ENCODE assay signal across 8 mouse cellular contexts in the genomic region with DNA sequence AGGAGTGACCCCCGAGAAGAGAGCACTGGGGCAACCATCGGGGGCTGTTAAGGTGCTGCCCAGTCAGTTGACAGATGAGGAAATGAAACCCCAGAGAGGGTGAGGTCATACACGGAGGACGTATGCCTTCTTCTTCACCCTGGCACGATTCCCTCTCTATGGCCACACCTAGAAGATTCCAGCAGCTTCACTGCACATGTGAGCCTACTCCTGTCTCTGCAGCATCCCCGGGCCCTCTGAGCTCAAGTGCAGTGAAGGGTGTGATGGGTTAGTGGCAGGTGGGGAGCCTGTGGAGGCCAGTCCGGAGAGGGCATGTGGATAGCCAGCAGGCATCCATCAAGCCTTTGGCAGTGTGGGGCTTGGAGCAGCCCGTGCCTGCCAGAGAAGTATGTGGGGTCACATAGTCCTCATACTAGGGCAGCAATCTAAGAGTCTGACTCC. TPM values are rescaled to one million over a fixed set of nuclear protein-coding genes. Genes with fewer than 3 reads are reported as not detected.
DNase-seq lines count a peak whose midpoint lies in the region; ATAC-seq and TF ChIP-seq lines count a peak whose summit lies in the region.

No protein-coding gene starts in this region.

- H3K36me3 ChIP-seq in heart, adult 2 months (ENCODE audit: control insufficient read depth, insufficient read depth, low read length): no peaks in the 10 kb centered on the region
- H3K36me3 ChIP-seq in hindbrain, postnatal 0 days (ENCODE audit: insufficient read depth, low read length): no peaks in the 10 kb centered on the region
- no peaks in the 10 kb centered on the region for H3K36me3 ChIP-seq in lung, embryonic 15.5 days

- no peak for TF ChIP-seq CTCF in heart, adult 2 months (IDR thresholded peaks at IDR 0.05)
- TF ChIP-seq CTCF in hindbrain, postnatal 0 days (IDR thresholded peaks at IDR 0.05; ENCODE audit: low read depth): no peak

- peak; percentile 54 for ATAC-seq in hindbrain, postnatal 0 days
- ATAC-seq in lung, embryonic 15.5 days (ENCODE audit: borderline replicate concordance, extremely low read depth, low FRiP score, low TSS enrichment): no peak

- no peak for TF ChIP-seq EP300 in heart, adult 2 months (IDR thresholded peaks at IDR 0.05; ENCODE audit: insufficient read depth, low read depth, low read length)

- no peak overlapping the region for H3K4me3 ChIP-seq in heart, adult 2 months
- no peak overlapping the region for H3K4me3 ChIP-seq in hindbrain, postnatal 0 days (ENCODE audit: low read length)
- no peak overlapping the region for H3K4me3 ChIP-seq in lung, embryonic 15.5 days

- no peaks in the 10 kb centered on the region for H3K9me3 ChIP-seq in hindbrain, postnatal 0 days (ENCODE audit: low read length)
- no peaks in the 10 kb centered on the region for H3K9me3 ChIP-seq in lung, embryonic 15.5 days

- H3K27me3 ChIP-seq in heart, adult 2 months (ENCODE audit: control insufficient read depth, insufficient read depth, low read length): 0 out of 2 replicates have a peak, but pooled peaks cover 2% of the 10 kb centered on the region
- no peaks in the 10 kb centered on the region for H3K27me3 ChIP-seq in hindbrain, postnatal 0 days (ENCODE audit: insufficient read depth, low read length)
- H3K27me3 ChIP-seq in lung, embryonic 15.5 days: no peaks in the 10 kb centered on the region

- intact Hi-C loops in heart, adult 2 months (cut with DNase I): no loop called here

- no peaks in the 10 kb centered on the region for H3K79me2 ChIP-seq in heart, adult 2 months (replicated peaks; ENCODE audit: control insufficient read depth, insufficient read depth, low read length)

- no peaks in the 10 kb centered on the region for H3K4me1 ChIP-seq in heart, adult 2 months (ENCODE audit: control insufficient read depth, insufficient read depth, low read length)
- H3K4me1 ChIP-seq in hindbrain, postnatal 0 days (ENCODE audit: insufficient read depth, low read length): peaks cover 5% of the 10 kb centered on the region
- H3K4me1 ChIP-seq in lung, embryonic 15.5 days: peaks cover 12% of the 10 kb centered on the region

- TF ChIP-seq POLR2A in heart, adult 2 months (IDR thresholded peaks at IDR 0.05; ENCODE audit: insufficient read depth, low read depth, low read length): no peak

- peak in 1 of 2 experiments; percentile 33 for DNase-seq in heart, adult 2 months
- no peak for DNase-seq in heart, adult 8-10 months (ENCODE audit: low spot score)
- peak; percentile 45 for DNase-seq in embryo, embryonic 10.5 days (ENCODE audit: low spot score)
- DNase-seq in hindbrain, postnatal 0 days (ENCODE audit: low spot score): peak; percentile 32
- no peak for DNase-seq in frontal cortex, postnatal 14 days (ENCODE audit: low spot score in 2 of 2)
- DNase-seq in right cerebral cortex, postnatal 4 days: no peak
- no peak for DNase-seq in adrenal gland, postnatal 36 days

- H3K9ac ChIP-seq in heart, adult 2 months (ENCODE audit: low read depth, low read length): no peak overlapping the region
- H3K9ac ChIP-seq in hindbrain, postnatal 0 days (replicated peaks; ENCODE audit: low read length): no peak overlapping the region
- 0 out of 2 replicates have a peak overlapping the region, but pooled peaks have one; percentile 8 for H3K9ac ChIP-seq in lung, embryonic 15.5 days

- H3K27ac ChIP-seq in heart, adult 2 months: peak overlapping the region; percentile 46
- H3K27ac ChIP-seq in hindbrain, postnatal 0 days: peak overlapping the region; percentile 58; the same call in 1 of the 2 replicates
- H3K27ac ChIP-seq in lung, embryonic 15.5 days: no peak overlapping the region

- no peak overlapping the region for H3K4me2 ChIP-seq in hindbrain, postnatal 0 days (ENCODE audit: low read depth, low read length)
- H3K4me2 ChIP-seq in lung, embryonic 15.5 days: no peak overlapping the region

- 21% methylated on average over 8 of the region's 8 CpGs for WGBS in heart, adult 2 months
- 45% methylated on average over 8 of the region's 8 CpGs for WGBS in hindbrain, postnatal 0 days
- 11% methylated on average over 8 of the region's 8 CpGs for WGBS in lung, embryonic 15.5 days

RNA-seq across cellular contexts. Expression of a gene that starts 6.4 kb away (rescaled TPM):
- total RNA-seq in heart, adult 2 months (2021): 100 to 1,000 TPM; 463 to 551 TPM
- polyA plus RNA-seq in heart, adult 2 months (2012; rRNA removed): 1,125 and 1,658 TPM in 2 replicates
- total RNA-seq in heart, adult 8-10 months (2022): 100 to 1,000 TPM; 455 to 787 (median 725) TPM
- total RNA-seq in hindbrain, postnatal 0 days (2014; rRNA removed): 0.79 TPM in 1 of 2 replicates, not detected in the other
- polyA plus RNA-seq in hindbrain, postnatal 0 days (2015; fragmentation: Nextera tagmentation; extraction: Ambion mirVana): not detected in 2 replicates
- 273 and 720 TPM in 2 replicates for polyA plus RNA-seq in lung, embryonic 15.5 days (2015; fragmentation: Nextera tagmentation; extraction: Ambion mirVana)
- total RNA-seq in adrenal gland, postnatal 36 days (2021): not detected

RNA-seq across cellular contexts. Expression of a gene that starts 14.1 kb away (rescaled TPM):
- 10 to 100 TPM; 30.9 to 42.6 TPM for total RNA-seq in heart, adult 2 months (2021)
- 49.1 and 58.1 TPM in 2 replicates for polyA plus RNA-seq in heart, adult 2 months (2012; rRNA removed)
- total RNA-seq in heart, adult 8-10 months (2022): 10 to 100 TPM; 33.1 to 50.4 (median 39.8) TPM
- 32.9 and 36.6 TPM in 2 replicates for total RNA-seq in hindbrain, postnatal 0 days (2014; rRNA removed)
- 49.5 and 51.6 TPM in 2 replicates for polyA plus RNA-seq in hindbrain, postnatal 0 days (2015; fragmentation: Nextera tagmentation; extraction: Ambion mirVana)
- 149 and 160 TPM in 2 replicates for polyA plus RNA-seq in lung, embryonic 15.5 days (2015; fragmentation: Nextera tagmentation; extraction: Ambion mirVana)
- 10 to 100 TPM; 44.3 to 50.2 TPM for total RNA-seq in adrenal gland, postnatal 36 days (2021)

RNA-seq across cellular contexts. Expression of a gene that starts 30.4 kb away (rescaled TPM):
- total RNA-seq in heart, adult 2 months (2021): 10 to 100 TPM; 18.6 to 19.9 TPM
- 25.6 and 33.3 TPM in 2 replicates for polyA plus RNA-seq in heart, adult 2 months (2012; rRNA removed)
- 10 to 100 TPM; 14.9 to 28.0 (median 19.4) TPM for total RNA-seq in heart, adult 8-10 months (2022)
- 21.2 and 24.9 TPM in 2 replicates for total RNA-seq in hindbrain, postnatal 0 days (2014; rRNA removed)
- polyA plus RNA-seq in hindbrain, postnatal 0 days (2015; fragmentation: Nextera tagmentation; extraction: Ambion mirVana): 30.6 and 33.3 TPM in 2 replicates
- polyA plus RNA-seq in lung, embryonic 15.5 days (2015; fragmentation: Nextera tagmentation; extraction: Ambion mirVana): 31.3 and 37.6 TPM in 2 replicates
- 100 to 1,000 TPM; 372 to 401 TPM for total RNA-seq in adrenal gland, postnatal 36 days (2021)

RNA-seq across cellular contexts. Expression of a gene that starts 54.4 kb away (rescaled TPM):
- total RNA-seq in heart, adult 2 months (2021): 1 to 10 TPM; 2.1 to 3.3 TPM
- polyA plus RNA-seq in heart, adult 2 months (2012; rRNA removed): 6.3 and 11.2 TPM in 2 replicates
- total RNA-seq in heart, adult 8-10 months (2022): 1 to 10 TPM; 1.8 to 3.3 (median 2.8) TPM
- 4.9 and 14.7 TPM in 2 replicates for total RNA-seq in hindbrain, postnatal 0 days (2014; rRNA removed)
- polyA plus RNA-seq in hindbrain, postnatal 0 days (2015; fragmentation: Nextera tagmentation; extraction: Ambion mirVana): 6.2 and 7.2 TPM in 2 replicates
- 7.1 and 10.0 TPM in 2 replicates for polyA plus RNA-seq in lung, embryonic 15.5 days (2015; fragmentation: Nextera tagmentation; extraction: Ambion mirVana)
- total RNA-seq in adrenal gland, postnatal 36 days (2021): 1 to 10 TPM; 5.6 to 6.9 TPM

RNA-seq across cellular contexts. Expression of a gene that starts 57.7 kb away (rescaled TPM):
- 10 to 100 TPM; 10.4 to 13.9 TPM for total RNA-seq in heart, adult 2 months (2021)
- polyA plus RNA-seq in heart, adult 2 months (2012; rRNA removed): 10.5 and 15.4 TPM in 2 replicates
- 10 to 100 TPM; 15.2 to 30.8 (median 18.1) TPM for total RNA-seq in heart, adult 8-10 months (2022)
- total RNA-seq in hindbrain, postnatal 0 days (2014; rRNA removed): 3.2 and 9.1 TPM in 2 replicates
- polyA plus RNA-seq in hindbrain, postnatal 0 days (2015; fragmentation: Nextera tagmentation; extraction: Ambion mirVana): 7.1 and 7.5 TPM in 2 replicates
- 1.7 and 1.9 TPM in 2 replicates for polyA plus RNA-seq in lung, embryonic 15.5 days (2015; fragmentation: Nextera tagmentation; extraction: Ambion mirVana)
- total RNA-seq in adrenal gland, postnatal 36 days (2021): 1 to 10 TPM; 2.1 to 2.4 TPM

Comparison
In these comparisons a context has a peak if more than half of its experiments do, and no peak if none do; other contexts are left out.
1. DNase-seq: peak in embryo, embryonic 10.5 days (single experiment) and hindbrain, postnatal 0 days (single experiment); none in heart, adult 8-10 months (single experiment), frontal cortex, postnatal 14 days (0 of 2), right cerebral cortex, postnatal 4 days (single experiment) and adrenal gland, postnatal 36 days (0 of 2).
2. RNA of a gene that starts 6.4 kb away (total RNA-seq): 455 to 787 TPM in heart, adult 8-10 months and 463 to 551 TPM in heart, adult 2 months; not detected in adrenal gland, postnatal 36 days and 0.79 TPM in hindbrain, postnatal 0 days; every median in the first group is over 100 times any median in the second.
3. RNA of a gene that starts 30.4 kb away (total RNA-seq): 372 to 401 TPM in adrenal gland, postnatal 36 days; 21.2 to 24.9 TPM in hindbrain, postnatal 0 days, 18.6 to 19.9 TPM in heart, adult 2 months and 14.9 to 28.0 TPM in heart, adult 8-10 months; every median in the first group is over 10 times any median in the second.